Mouse (Mus musculus): ENCODE data around the gene Pcyt1a. TPM values are rescaled to one million over a fixed set of nuclear protein-coding genes. Genes with fewer than 3 reads are reported as not detected.
"Not testable (repeated sequence)": the region's sequence is repeated elsewhere in the genome, so short reads cannot be mapped to it uniquely, and the experiment has no call there.

Pcyt1a gene
- polyA plus RNA-seq, 1 experiment: 46.8 TPM

GRCm38 (mm10) chr16:32477315-32477714 is 46.6 kb downstream of the Pcyt1a start:
- Histone ChIP-seq H3K27ac (replicated peaks; ENCODE audit: low read depth, low read length) (no peak overlapping the region), H3K4me3 (ENCODE audit: insufficient read depth, low read depth, low read length) (no peak overlapping the region), H3K4me1 (ENCODE audit: control insufficient read depth, insufficient read depth, insufficient read length, low read length) (no peaks in the 10 kb centered on the region)

- Histone ChIP-seq H3K4me1 (ENCODE audit: control insufficient read depth, insufficient read depth, insufficient read length, low read length) (no peaks in the 10 kb centered on the region), H3K4me3 (ENCODE audit: insufficient read depth, low read depth, low read length) (no peak overlapping the region), H3K27ac (replicated peaks; ENCODE audit: low read depth, low read length) (no peak overlapping the region)
Measured at GRCm38 (mm10) chr16:32479415-32479814, 48.7 kb downstream of the Pcyt1a start.

- H3K4me1 ChIP-seq (ENCODE audit: control insufficient read depth, insufficient read depth, insufficient read length, low read length): no peaks in the 10 kb centered on the region
- no peak overlapping the region for H3K27ac ChIP-seq (replicated peaks; ENCODE audit: low read depth, low read length)
- H3K4me3 ChIP-seq (ENCODE audit: insufficient read depth, low read depth, low read length): no peak overlapping the region
Measured at GRCm38 (mm10) chr16:32484431-32484871, 53.7 kb downstream of the Pcyt1a start.

DNA sequence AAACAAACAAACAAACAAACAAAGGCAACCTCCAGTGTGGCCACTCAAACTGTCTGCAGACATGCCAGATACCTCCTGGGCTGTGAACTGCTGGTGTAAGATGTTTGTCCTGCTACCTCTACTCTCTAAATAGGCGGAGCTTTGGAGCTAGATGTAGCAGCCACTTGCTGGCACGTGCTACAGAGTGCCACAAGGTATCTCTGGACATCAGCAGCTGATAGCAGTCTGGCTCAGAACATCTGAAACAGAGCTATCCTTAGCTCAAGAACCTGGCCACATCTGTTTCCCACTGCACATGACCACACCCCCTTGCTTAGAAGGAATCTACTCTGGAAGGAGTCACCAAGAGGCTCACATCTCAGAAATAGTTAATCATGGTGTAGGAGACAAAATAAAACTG is 54.5 kb downstream of the Pcyt1a start:
- Histone ChIP-seq H3K27ac (replicated peaks; ENCODE audit: low read depth, low read length) (no peak overlapping the region), H3K4me1 (ENCODE audit: control insufficient read depth, insufficient read depth, insufficient read length, low read length) (no peaks in the 10 kb centered on the region), H3K4me3 (ENCODE audit: insufficient read depth, low read depth, low read length) (no peak overlapping the region)

DNA sequence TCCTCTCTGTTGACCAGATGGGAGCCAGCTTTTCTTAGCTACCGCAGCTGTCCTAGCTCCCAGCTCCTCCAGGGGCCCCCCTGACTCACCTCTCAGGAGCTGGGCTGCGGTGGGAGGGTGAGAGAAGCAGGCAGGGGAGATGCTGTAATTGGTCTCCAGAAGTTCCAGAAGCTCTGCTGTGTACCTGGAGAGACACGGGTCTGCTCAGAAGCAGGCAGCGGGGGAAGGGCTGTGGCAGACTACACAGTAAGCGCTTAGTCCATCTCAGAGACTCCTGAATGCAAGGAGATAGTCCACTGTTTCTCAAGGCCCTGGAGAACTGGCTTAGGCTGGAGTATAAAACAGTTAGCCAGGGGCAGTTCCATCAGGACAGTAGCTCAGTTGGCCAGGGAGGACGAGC is 55.3 kb downstream of the Pcyt1a start:
- no peaks in the 10 kb centered on the region for H3K4me1 ChIP-seq (ENCODE audit: control insufficient read depth, insufficient read depth, insufficient read length, low read length)
- H3K27ac ChIP-seq (replicated peaks; ENCODE audit: low read depth, low read length): no peak overlapping the region
- H3K4me3 ChIP-seq (ENCODE audit: insufficient read depth, low read depth, low read length): no peak overlapping the region

GRCm38 (mm10) chr16:32487234-32488111 is 56.8 kb downstream of the Pcyt1a start, which contains the start of gene Slc51a:
Gene Slc51a (minus strand): TSS chr16:32487879.
- Histone ChIP-seq H3K4me1 (ENCODE audit: control insufficient read depth, insufficient read depth, insufficient read length, low read length) (no peaks in the 10 kb centered on the region), H3K27ac (replicated peaks; ENCODE audit: low read depth, low read length) (no peak within 1 kb of the TSS), H3K4me3 (ENCODE audit: insufficient read depth, low read depth, low read length) (no peak within 1 kb of the TSS)

GRCm38 (mm10) chr16:32488939-32489338 is 58.2 kb downstream of the Pcyt1a start:
- no peaks in the 10 kb centered on the region for H3K4me1 ChIP-seq (ENCODE audit: control insufficient read depth, insufficient read depth, insufficient read length, low read length)
- H3K4me3 ChIP-seq (ENCODE audit: insufficient read depth, low read depth, low read length): no peak overlapping the region
- H3K27ac ChIP-seq (replicated peaks; ENCODE audit: low read depth, low read length): no peak overlapping the region

DNA sequence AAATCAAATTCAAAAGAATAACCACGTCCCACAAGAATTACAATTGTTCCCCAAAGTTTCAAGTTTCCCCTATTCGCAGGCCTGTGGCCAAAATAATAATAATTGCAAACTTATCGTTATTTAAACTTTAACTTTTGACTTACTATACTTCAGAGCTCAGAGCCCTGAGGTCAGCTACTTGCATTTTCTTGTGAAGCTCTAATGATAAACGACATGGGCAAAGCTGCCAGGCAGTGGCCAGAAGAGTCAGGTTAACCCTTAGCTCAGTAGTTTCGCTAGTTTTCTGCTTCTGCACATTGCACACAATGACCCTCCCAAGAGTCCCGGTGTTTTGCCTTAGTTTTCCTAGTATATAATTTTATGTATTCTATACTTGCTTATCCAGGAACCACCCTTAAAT is 63.6 kb downstream of the Pcyt1a start:
- not testable (repeated sequence) for H3K4me3 ChIP-seq (ENCODE audit: insufficient read depth, low read depth, low read length); H3K4me1 ChIP-seq (ENCODE audit: control insufficient read depth, insufficient read depth, insufficient read length, low read length); H3K27ac ChIP-seq (replicated peaks; ENCODE audit: low read depth, low read length)

- no peak within 1 kb of the TSS for H3K4me3 ChIP-seq (ENCODE audit: insufficient read depth, low read depth, low read length)
- no peak within 1 kb of the TSS for H3K27ac ChIP-seq (replicated peaks; ENCODE audit: low read depth, low read length)
- no peaks in the 10 kb centered on the region for H3K4me1 ChIP-seq (ENCODE audit: control insufficient read depth, insufficient read depth, insufficient read length, low read length)
Measured at GRCm38 (mm10) chr16:32495965-32496364, 65.2 kb downstream of the Pcyt1a start, which contains the start of gene Zdhhc19. Gene Zdhhc19 (plus strand): TSS chr16:32496265.

DNA sequence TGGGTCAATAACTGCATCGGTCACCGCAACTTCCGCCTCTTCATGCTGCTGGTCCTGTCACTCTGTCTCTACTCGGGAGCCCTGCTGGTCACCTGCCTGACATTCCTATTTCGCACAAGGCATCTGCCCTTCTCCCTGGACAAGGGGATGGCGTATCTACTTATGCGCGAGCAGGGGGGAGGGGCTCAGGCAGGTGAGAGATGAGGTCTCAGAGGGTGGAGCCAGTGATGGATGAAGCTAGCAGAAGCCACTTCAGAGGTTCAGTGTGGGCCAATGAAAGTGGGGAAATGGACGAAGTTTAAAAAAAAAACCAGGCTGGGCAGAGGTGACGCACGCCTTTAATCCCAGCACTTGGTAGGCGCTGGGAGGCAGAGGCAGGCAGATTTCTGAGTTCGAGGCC is 68.3 kb downstream of the Pcyt1a start:
- H3K27ac ChIP-seq (replicated peaks; ENCODE audit: low read depth, low read length): no peak overlapping the region
- no peaks in the 10 kb centered on the region for H3K4me1 ChIP-seq (ENCODE audit: control insufficient read depth, insufficient read depth, insufficient read length, low read length)
- H3K4me3 ChIP-seq (ENCODE audit: insufficient read depth, low read depth, low read length): no peak overlapping the region

- H3K27ac ChIP-seq (replicated peaks; ENCODE audit: low read depth, low read length): no peak overlapping the region
- no peak overlapping the region for H3K4me3 ChIP-seq (ENCODE audit: insufficient read depth, low read depth, low read length)
- no peaks in the 10 kb centered on the region for H3K4me1 ChIP-seq (ENCODE audit: control insufficient read depth, insufficient read depth, insufficient read length, low read length)
Measured at GRCm38 (mm10) chr16:32499430-32500037, 68.8 kb downstream of the Pcyt1a start.

DNA sequence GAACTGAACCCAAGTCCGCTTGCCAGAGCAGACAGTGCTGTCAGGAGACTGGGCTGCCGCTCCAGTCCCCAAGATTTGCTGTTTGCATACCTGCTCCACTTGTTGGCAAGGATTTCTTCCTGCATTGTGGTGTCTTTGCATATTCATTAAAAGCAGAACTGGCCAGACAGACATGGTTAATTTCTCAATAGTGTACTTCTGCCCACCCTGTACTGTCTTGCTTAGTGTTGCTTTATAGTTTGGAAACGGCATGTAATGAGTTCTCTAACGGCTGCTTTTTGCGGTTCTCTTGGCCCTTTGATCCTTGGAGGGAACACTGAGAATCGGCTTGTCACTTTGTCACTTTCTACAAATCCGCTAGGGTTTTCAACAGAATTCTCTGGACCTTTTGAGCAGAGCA is 70.7 kb downstream of the Pcyt1a start:
- Histone ChIP-seq H3K4me3 (ENCODE audit: insufficient read depth, low read depth, low read length) (no peak overlapping the region), H3K4me1 (ENCODE audit: control insufficient read depth, insufficient read depth, insufficient read length, low read length) (0 out of 2 replicates have a peak, but pooled peaks cover 3% of the 10 kb centered on the region), H3K27ac (replicated peaks; ENCODE audit: low read depth, low read length) (no peak overlapping the region)

DNA sequence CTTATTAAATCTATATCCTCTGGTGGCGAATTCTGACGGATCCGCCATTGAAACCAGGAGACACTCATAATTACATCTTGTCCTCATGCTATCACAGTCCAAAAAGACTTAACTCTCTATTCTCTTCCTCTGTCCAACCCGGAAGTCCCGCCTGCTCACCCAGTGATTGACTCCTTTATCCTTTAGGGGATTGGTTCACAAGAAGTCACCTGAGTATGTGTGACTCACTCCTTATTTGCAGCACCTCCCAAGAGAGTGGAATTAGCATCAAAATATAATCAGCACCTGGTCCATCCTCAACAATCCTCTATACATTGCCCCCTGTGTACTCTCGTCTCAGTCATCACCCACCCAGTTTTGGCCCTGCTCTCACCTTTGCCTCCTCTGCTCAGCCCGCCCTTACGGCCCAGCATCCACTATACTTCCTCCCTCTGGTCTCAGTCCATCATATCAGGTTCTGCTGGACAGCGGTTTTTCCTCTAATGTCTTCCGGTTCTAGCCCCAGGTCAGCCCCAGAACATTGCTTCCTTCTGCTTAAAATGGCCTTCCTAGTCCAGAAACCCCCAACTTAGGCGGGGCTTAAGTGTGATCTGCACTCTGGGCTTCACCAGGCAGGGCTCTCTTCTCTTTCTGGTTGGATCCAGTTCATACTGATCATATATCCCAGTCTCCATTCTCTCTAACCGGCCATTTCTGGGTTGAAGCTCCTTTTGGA is 72.1 kb downstream of the Pcyt1a start:
- H3K4me3 ChIP-seq (ENCODE audit: insufficient read depth, low read depth, low read length): no peak overlapping the region
- 0 out of 2 replicates have a peak, but pooled peaks cover 3% of the 10 kb centered on the region for H3K4me1 ChIP-seq (ENCODE audit: control insufficient read depth, insufficient read depth, insufficient read length, low read length)
- H3K27ac ChIP-seq (replicated peaks; ENCODE audit: low read depth, low read length): no peak overlapping the region

DNA sequence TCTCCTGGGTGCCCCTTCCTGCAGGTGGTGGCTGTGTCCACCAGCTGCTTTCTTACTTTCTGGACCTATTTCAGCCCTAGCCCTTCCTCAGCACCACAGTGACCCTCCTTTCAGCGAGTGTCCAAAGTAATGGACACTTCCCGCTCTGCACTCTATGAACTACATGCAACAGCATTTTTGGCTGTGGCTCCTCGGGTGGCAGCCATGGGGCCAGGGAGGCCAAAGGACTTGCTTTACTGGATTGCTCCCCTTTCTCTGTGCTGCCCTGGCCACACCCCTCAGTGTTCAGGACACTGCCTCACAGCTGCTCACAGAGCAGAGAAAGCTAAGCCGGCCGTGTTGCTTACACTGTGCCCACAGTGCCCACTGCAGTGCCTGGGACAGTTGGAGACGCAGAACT is 72.9 kb downstream of the Pcyt1a start:
- 0 out of 2 replicates have a peak, but pooled peaks cover 3% of the 10 kb centered on the region for H3K4me1 ChIP-seq (ENCODE audit: control insufficient read depth, insufficient read depth, insufficient read length, low read length)
- H3K27ac ChIP-seq (replicated peaks; ENCODE audit: low read depth, low read length): no peak overlapping the region
- no peak overlapping the region for H3K4me3 ChIP-seq (ENCODE audit: insufficient read depth, low read depth, low read length)

- peaks cover 8% of the 10 kb centered on the region; the same call in 1 of the 2 replicates for H3K4me1 ChIP-seq (ENCODE audit: control insufficient read depth, insufficient read depth, insufficient read length, low read length)
- no peak overlapping the region for H3K27ac ChIP-seq (replicated peaks; ENCODE audit: low read depth, low read length)
- H3K4me3 ChIP-seq (ENCODE audit: insufficient read depth, low read depth, low read length): no peak overlapping the region
Measured at GRCm38 (mm10) chr16:32506298-32506697, 75.6 kb downstream of the Pcyt1a start.

All from brown adipose tissue, adult 24 weeks (tissue).